Mouse (Mus musculus) mouse trophoblast stem cell (cell line): ENCODE data around the gene Cerkl.

ENCODE experiments used
- in situ Hi-C, 2 experiments: fragments of 300-500 bp; cut with MseI, MboI; formaldehyde crosslinking; loops; 2 replicates in 1 of 2; 3 replicates in 1 of 2; pipeline ENCODE4 v1.15.1; 2025

The Cerkl gene

GRCm38 (mm10) chr2:79328079-79328478 is 128.5 kb downstream of the Cerkl start:
- in situ Hi-C loops, result no loop called here

- in situ Hi-C loops, result no loop called here
Measured at GRCm38 (mm10) chr2:79316182-79316880, 140.3 kb downstream of the Cerkl start.

- in situ Hi-C loops, result no loop called here
Measured at GRCm38 (mm10) chr2:79315108-79315507, 141.5 kb downstream of the Cerkl start.

GRCm38 (mm10) chr2:79312499-79312898 is 144.1 kb downstream of the Cerkl start:
- in situ Hi-C loops, result no loop called here

GRCm38 (mm10) chr2:79309454-79310118 is 147.0 kb downstream of the Cerkl start:
- in situ Hi-C loops, result no loop called here

GRCm38 (mm10) chr2:79307549-79307948 is 149.0 kb downstream of the Cerkl start:
- in situ Hi-C loops, result no loop called here

- in situ Hi-C loops, result no loop called here
Measured at GRCm38 (mm10) chr2:79302398-79302797, 154.2 kb downstream of the Cerkl start.

GRCm38 (mm10) chr2:79292431-79292830 is 164.2 kb downstream of the Cerkl start:
- in situ Hi-C loops, result no loop called here

GRCm38 (mm10) chr2:79291922-79292321 is 164.7 kb downstream of the Cerkl start:
- in situ Hi-C loops, result no loop called here

- in situ Hi-C loops, result no loop called here
Measured at GRCm38 (mm10) chr2:79290149-79290548, 166.4 kb downstream of the Cerkl start.

- in situ Hi-C loops, result no loop called here
Measured at GRCm38 (mm10) chr2:79284206-79284605, 172.4 kb downstream of the Cerkl start.
